Mouse (Mus musculus) frontal cortex, postnatal 25 days (tissue): ENCODE measurements around the gene Enpp5.

Experiments
- DNase-seq, 2 experiments: peaks; one replicate each; pipeline ENCODE4 v3.0.0; 2022; ENCODE audit warnings: low spot score in 2 of 2

The Enpp5 gene

GRCm38 (mm10) chr17:44091512-44091911 is 12.9 kb downstream of the Enpp5 start:
- DNase-seq: no peak

GRCm38 (mm10) chr17:44100486-44100885 is 21.9 kb downstream of the Enpp5 start:
- no peak for DNase-seq

GRCm38 (mm10) chr17:44100906-44101305 is 22.3 kb downstream of the Enpp5 start:
- no peak for DNase-seq

- no peak for DNase-seq
Measured at GRCm38 (mm10) chr17:44101961-44102360, 23.3 kb downstream of the Enpp5 start.

GRCm38 (mm10) chr17:44105287-44106138 is 26.9 kb downstream of the Enpp5 start, which contains the start of gene Enpp4:
Enpp4 (minus strand) TSS chr17:44105809.
- peak; percentile 79 to 87 for DNase-seq

- no peak for DNase-seq
Measured at GRCm38 (mm10) chr17:44108331-44108730, 29.7 kb downstream of the Enpp5 start.

- DNase-seq: no peak
Measured at GRCm38 (mm10) chr17:44116584-44116983, 38.0 kb downstream of the Enpp5 start.

- DNase-seq: no peak
Measured at GRCm38 (mm10) chr17:44117721-44118120, 39.1 kb downstream of the Enpp5 start.

- no peak for DNase-seq
Measured at GRCm38 (mm10) chr17:44118231-44118630, 39.6 kb downstream of the Enpp5 start.

GRCm38 (mm10) chr17:44121366-44122100 is 42.9 kb downstream of the Enpp5 start:
- no peak for DNase-seq

GRCm38 (mm10) chr17:44129092-44129750 is 50.6 kb downstream of the Enpp5 start:
- DNase-seq: no peak

GRCm38 (mm10) chr17:44130429-44130828 is 51.8 kb downstream of the Enpp5 start:
- DNase-seq: peak; percentile 59 to 69

GRCm38 (mm10) chr17:44134106-44134505 is 55.5 kb downstream of the Enpp5 start:
- DNase-seq: no peak

- no peak for DNase-seq
Measured at GRCm38 (mm10) chr17:44134545-44134944, 55.9 kb downstream of the Enpp5 start.

GRCm38 (mm10) chr17:44136018-44136417 is 57.4 kb downstream of the Enpp5 start:
- no peak for DNase-seq
